Mouse (Mus musculus) liver, postnatal 0 days (tissue): Measurements from ENCODE around the gene Cpm.

ENCODE experiments used
- CTCF ChIP-seq: sonication (generic); IDR thresholded peaks from 2 replicates; pipeline ENCODE4 v1.5.1; 2016; ENCODE audit warnings: antibody characterized with exemption, low read depth
- EP300 ChIP-seq: IDR thresholded peaks from 2 replicates; pipeline ENCODE4 v1.6.1; 2016; ENCODE audit warnings: antibody characterized with exemption, low read depth, mild to moderate bottlenecking

DNA sequence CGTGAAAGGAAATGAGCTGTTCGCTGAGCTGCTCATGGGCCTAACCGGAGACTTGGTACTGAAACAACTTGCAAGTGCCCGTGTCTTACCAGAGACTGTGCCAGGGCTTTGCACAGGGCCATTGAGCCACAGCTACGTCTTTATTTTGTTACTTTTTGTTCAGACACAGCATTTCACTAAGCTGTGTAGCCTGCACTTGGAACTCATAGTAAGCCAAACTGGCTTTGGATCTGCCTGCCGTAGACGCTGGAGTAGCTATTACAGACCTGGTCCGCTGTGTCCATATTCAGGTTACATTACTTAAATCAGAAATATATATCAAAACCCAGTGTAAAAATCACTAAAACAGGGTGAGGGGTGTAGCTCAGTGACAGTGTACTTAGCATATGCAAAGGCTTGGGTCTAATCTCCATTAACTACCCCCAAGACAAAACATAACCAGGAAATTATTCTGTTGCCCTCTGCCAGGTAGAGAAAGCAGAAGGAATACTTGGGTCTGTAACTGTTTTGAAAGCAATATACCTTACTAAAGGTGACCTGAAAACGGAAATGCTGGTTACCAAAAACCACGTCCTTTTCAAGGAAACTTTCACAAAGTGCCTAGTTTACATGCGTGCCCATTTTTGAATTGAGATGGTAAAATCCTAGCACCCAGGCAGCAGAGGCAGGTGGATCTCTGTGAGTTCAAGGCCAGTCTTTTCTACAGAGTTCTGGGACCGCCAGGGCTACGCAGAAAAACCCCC lies 56.7 kb downstream of the Cpm start:
- no peak for TF ChIP-seq EP300
- TF ChIP-seq CTCF = no peak
